ENCODE assay signal across 12 mouse cellular contexts in genomic region chr9:41449233-41449632, GRCm38 (mm10).
DNase-seq lines count a peak whose midpoint lies in the region; ATAC-seq and TF ChIP-seq lines count a peak whose summit lies in the region.
"Had no signal": no experiment of that assay in that cellular context is flagged by ENCODE, and none has a peak within 500 bp of the region (broad histone marks: within the 10 kb centered on the region; RNA-seq: fewer than 3 reads in every experiment).

No protein-coding gene starts in this region.

- H3K4me1 ChIP-seq in heart, postnatal 0 days (ENCODE audit: control insufficient read depth, insufficient read depth), result peaks cover 27% of the 10 kb centered on the region
- H3K4me1 ChIP-seq in embryonic facial prominence, embryonic 15.5 days, result peaks cover 38% of the 10 kb centered on the region
- peaks cover 26% of the 10 kb centered on the region for H3K4me1 ChIP-seq in limb, embryonic 11.5 days (ENCODE audit: control insufficient read depth, insufficient read depth, low read length)
- H3K4me1 ChIP-seq: liver, embryonic 13.5 days had no signal

- no peaks in the 10 kb centered on the region for H3K27me3 ChIP-seq in heart, postnatal 0 days (ENCODE audit: control insufficient read depth, insufficient read depth, low read length)
- H3K27me3 ChIP-seq in embryonic facial prominence, embryonic 15.5 days, result no peaks in the 10 kb centered on the region
- no peaks in the 10 kb centered on the region for H3K27me3 ChIP-seq in limb, embryonic 11.5 days (ENCODE audit: control insufficient read depth, insufficient read depth, low read length)
- no peaks in the 10 kb centered on the region for H3K27me3 ChIP-seq in myocyte (ENCODE audit: control insufficient read depth, insufficient read depth, insufficient read length)
- H3K27me3 ChIP-seq: liver, embryonic 13.5 days had no signal

- H3K9ac ChIP-seq in heart, postnatal 0 days (replicated peaks; ENCODE audit: low read depth, low read length), result no peak overlapping the region
- no peak overlapping the region for H3K9ac ChIP-seq in embryonic facial prominence, embryonic 15.5 days
- H3K9ac ChIP-seq in limb, embryonic 11.5 days (ENCODE audit: low read length), result no peak overlapping the region
- H3K9ac ChIP-seq: liver, embryonic 13.5 days had no signal

- no peak for TF ChIP-seq CTCF in heart, postnatal 0 days (IDR thresholded peaks at IDR 0.05; ENCODE audit: low read depth)

- WGBS in heart, postnatal 0 days, result 36% methylated on average over 4 of the region's 4 CpGs
- WGBS in embryonic facial prominence, embryonic 15.5 days, result 26% methylated on average over 4 of the region's 4 CpGs
- WGBS in limb, embryonic 11.5 days, result 21% methylated on average over 4 of the region's 4 CpGs

- H3K79me2 ChIP-seq in myocyte (ENCODE audit: control insufficient read depth, insufficient read depth), result no peaks in the 10 kb centered on the region

- no peak for TF ChIP-seq EP300 in heart, postnatal 0 days (IDR thresholded peaks at IDR 0.05; ENCODE audit: low read depth)

- DNase-seq in heart, postnatal 0 days (ENCODE audit: low spot score), result peak; percentile 16
- DNase-seq in heart, adult 8-10 months (ENCODE audit: low spot score), result no peak
- peak; percentile 35 for DNase-seq in limb, embryonic 11.5 days (ENCODE audit: low spot score)
- DNase-seq in MN1 (ENCODE audit: low spot score), result no peak
- no peak for DNase-seq in cerebellum, adult 9-11 months
- DNase-seq: adrenal gland, postnatal 36 days; heart, adult 18-20 months; liver, embryonic 13.5 days; lung, postnatal 14 days had no signal

- ATAC-seq in heart, postnatal 0 days (ENCODE audit: insufficient read depth, low read depth), result peak; percentile 36; the same call in 1 of the 2 replicates
- ATAC-seq in embryonic facial prominence, embryonic 15.5 days (ENCODE audit: insufficient number of reproducible peaks, low FRiP score, low TSS enrichment, low read depth), result 0 out of 2 replicates have a peak, but pooled peaks have one; percentile 54
- peak; percentile 64 for ATAC-seq in limb, embryonic 11.5 days (ENCODE audit: insufficient number of reproducible peaks, low FRiP score, low TSS enrichment, low read depth)

- H3ac ChIP-seq in myocyte (ENCODE audit: control insufficient read depth, insufficient read length), result no peak overlapping the region

- no peak overlapping the region for H3K4me3 ChIP-seq in heart, postnatal 0 days (ENCODE audit: low read depth, low read length)
- no peak overlapping the region for H3K4me3 ChIP-seq in embryonic facial prominence, embryonic 15.5 days (replicated peaks)
- H3K4me3 ChIP-seq in limb, embryonic 11.5 days (ENCODE audit: low read depth, low read length), result no peak overlapping the region
- no peak overlapping the region for H3K4me3 ChIP-seq in myocyte
- H3K4me3 ChIP-seq: liver, embryonic 13.5 days had no signal

- H3K27ac ChIP-seq in heart, postnatal 0 days (ENCODE audit: low read depth), result 0 out of 2 replicates have a peak overlapping the region, but pooled peaks have one; percentile 6
- peak overlapping the region; percentile 55; the same call in 1 of the 2 replicates for H3K27ac ChIP-seq in embryonic facial prominence, embryonic 15.5 days (replicated peaks)
- no peak overlapping the region; the same call in 1 of the 2 replicates for H3K27ac ChIP-seq in limb, embryonic 11.5 days (replicated peaks; ENCODE audit: low read depth, low read length)
- H3K27ac ChIP-seq: kidney, postnatal 0 days; liver, embryonic 13.5 days had no signal

- no peak for TF ChIP-seq POLR2A in myocyte (IDR thresholded peaks at IDR 0.05; ENCODE audit: insufficient read length, low read depth)

- no peaks in the 10 kb centered on the region for H3K36me3 ChIP-seq in heart, postnatal 0 days (replicated peaks; ENCODE audit: control insufficient read depth, insufficient read depth, low read length)
- H3K36me3 ChIP-seq in embryonic facial prominence, embryonic 15.5 days, result no peaks in the 10 kb centered on the region
- no peaks in the 10 kb centered on the region for H3K36me3 ChIP-seq in limb, embryonic 11.5 days (ENCODE audit: control insufficient read depth, insufficient read depth, low read length)
- no peaks in the 10 kb centered on the region for H3K36me3 ChIP-seq in myocyte (ENCODE audit: control insufficient read depth, insufficient read depth)
- H3K36me3 ChIP-seq: liver, embryonic 13.5 days had no signal

- no peaks in the 10 kb centered on the region for H3K9me3 ChIP-seq in heart, postnatal 0 days (replicated peaks; ENCODE audit: control insufficient read depth, low read length)
- H3K9me3 ChIP-seq in embryonic facial prominence, embryonic 15.5 days (replicated peaks), result no peaks in the 10 kb centered on the region
- no peaks in the 10 kb centered on the region for H3K9me3 ChIP-seq in limb, embryonic 11.5 days (ENCODE audit: control insufficient read depth, low read length)
- H3K9me3 ChIP-seq: liver, embryonic 13.5 days had no signal

- no peak overlapping the region for H3K4me2 ChIP-seq in heart, postnatal 0 days (ENCODE audit: low read depth, low read length)
- H3K4me2 ChIP-seq in embryonic facial prominence, embryonic 15.5 days (replicated peaks), result no peak overlapping the region
- H3K4me2 ChIP-seq in limb, embryonic 11.5 days (ENCODE audit: low read depth, severe bottlenecking), result no peak overlapping the region
- peak overlapping the region; percentile 12 for H3K4me2 ChIP-seq in myocyte (ENCODE audit: low read depth)
- H3K4me2 ChIP-seq: liver, embryonic 13.5 days had no signal

TF ChIP-seq in myocyte, 11 proteins besides CTCF, POLR2A, EP300 and RAD21:
- TF ChIP-seq MYOG (IDR thresholded peaks at IDR 0.05; ENCODE audit: control insufficient read depth in 1 of 3, insufficient read depth in 1 of 3, insufficient read length in 2 of 3, low read depth in 2 of 3) (no peak), USF1 (IDR thresholded peaks at IDR 0.05; ENCODE audit: low read depth) (no peak), SRF (IDR thresholded peaks at IDR 0.05; ENCODE audit: control insufficient read depth, insufficient read length, low read depth) (no peak), E2F4 (IDR thresholded peaks at IDR 0.05; ENCODE audit: insufficient read depth) (no peak), REST (IDR thresholded peaks at IDR 0.05; ENCODE audit: insufficient read depth, insufficient read length) (no peak), POLR2AphosphoS2 (IDR thresholded peaks at IDR 0.05; ENCODE audit: insufficient read length, low read depth) (no peak), TCF3 (IDR thresholded peaks at IDR 0.05; ENCODE audit: insufficient read length, low read depth) (no peak), CEBPB (IDR thresholded peaks at IDR 0.05; ENCODE audit: insufficient read depth, poor library complexity, severe bottlenecking) (no peak), MAX (IDR thresholded peaks at IDR 0.05; ENCODE audit: low read depth) (no peak), TCF12 (IDR thresholded peaks at IDR 0.05; ENCODE audit: insufficient read depth, poor library complexity, severe bottlenecking) (no peak), MYOD1 (IDR thresholded peaks at IDR 0.05; ENCODE audit: control insufficient read depth in 1 of 3, insufficient read length in 2 of 3, low read depth in 2 of 3) (no peak)

Comparison
In these comparisons a context has a peak if more than half of its experiments do, and no peak if none do; other contexts are left out.
1. DNase-seq: peak in heart, postnatal 0 days (single experiment) and limb, embryonic 11.5 days (single experiment); none in heart, adult 8-10 months (single experiment), MN1 (single experiment) and cerebellum, adult 9-11 months (single experiment).
2. Peak in every context shown above with its lines, with median percentiles within 50 percentile points of each other: ATAC-seq.